Mouse (Mus musculus): ENCODE measurements around the gene 2610318N02Rik. TPM values are rescaled to one million over a fixed set of nuclear protein-coding genes. Genes with fewer than 3 reads are reported as not detected.

2610318N02Rik gene
- 10.4 to 14.8 TPM (median 11.5 TPM) in 4 replicates for total RNA-seq (2023)

GRCm38 (mm10) chr16:17124871-17125520, at the start of gene 2610318N02Rik:
Gene 2610318N02Rik, minus strand, starts transcription at chr16:17125167.

GRCm38 (mm10) chr16:17146772-17147235, 21.8 kb upstream of the 2610318N02Rik start, which contains the start of gene Ccdc116:
Gene Ccdc116, minus strand, starts transcription at chr16:17147229.

GRCm38 (mm10) chr16:17144339-17144738, 19.4 kb upstream of the 2610318N02Rik start, which contains the start of gene Ydjc:
Gene Ydjc, plus strand, starts transcription at chr16:17144621.

GRCm38 (mm10) chr16:17132089-17132905, 7.3 kb upstream of the 2610318N02Rik start, which contains the start of gene Sdf2l1:
Gene Sdf2l1, minus strand, starts transcription at chr16:17132383.

GRCm38 (mm10) chr16:17110771-17111743, 13.9 kb downstream of the 2610318N02Rik start, which contains the start of gene Ppil2:
Gene Ppil2, minus strand, starts transcription at chr16:17111257.

GRCm38 (mm10) chr16:17069511-17070443, 55.2 kb downstream of the 2610318N02Rik start, which contains the start of gene Ypel1:
Gene Ypel1, plus strand, starts transcription at chr16:17069696.

Other genes starting within 250 kb of the 2610318N02Rik start
- gene Ppm1f, start 228.7 kb downstream of the 2610318N02Rik start, total RNA-seq (2023), result 11.8 to 18.4 TPM (median 15.7 TPM) in 4 replicates
- gene Mapk1, start 141.8 kb downstream of the 2610318N02Rik start, total RNA-seq (2023), result 178 to 193 TPM (median 188 TPM) in 4 replicates
- 0.92 to 2.1 TPM (median 1.4 TPM) in 4 replicates for gene Ypel1, start 55.5 kb downstream of the 2610318N02Rik start, total RNA-seq (2023)
- 102 to 118 TPM (median 110 TPM) in 4 replicates for gene Ppil2, start 13.9 kb downstream of the 2610318N02Rik start, total RNA-seq (2023)
- 19.9 to 24.9 TPM (median 23.0 TPM) in 4 replicates for gene Sdf2l1, start 7.2 kb upstream of the 2610318N02Rik start, total RNA-seq (2023)
- gene Ydjc, start 19.5 kb upstream of the 2610318N02Rik start, total RNA-seq (2023), result 2.2 to 4.1 TPM (median 2.8 TPM) in 4 replicates
- gene Ccdc116, start 22.1 kb upstream of the 2610318N02Rik start, total RNA-seq (2023), result 1.7 to 2.4 TPM (median 2.1 TPM) in 4 replicates
- gene Ube2l3, start 77.5 kb upstream of the 2610318N02Rik start, total RNA-seq (2023), result 101 to 116 TPM (median 107 TPM) in 4 replicates
- 0.09 to 0.20 TPM (median 0.09 TPM) in 4 replicates for gene Rimbp3, start 83.4 kb upstream of the 2610318N02Rik start, total RNA-seq (2023)
- 3.7 to 5.1 TPM (median 4.5 TPM) in 4 replicates for gene Hic2, start 108.4 kb upstream of the 2610318N02Rik start, total RNA-seq (2023)
- 9.1 to 15.8 TPM (median 14.3 TPM) in 4 replicates for gene Tmem191c, start 150.9 kb upstream of the 2610318N02Rik start, total RNA-seq (2023)
- 0.27 TPM in 1 of 4 replicates, not detected in the others for gene Serpind1, start 206.2 kb upstream of the 2610318N02Rik start, total RNA-seq (2023)

Measured in B cell, adult 62 days (primary cell).